Mouse (Mus musculus) limb, embryonic 10.5 days (tissue): ENCODE data around the gene Gm12184. TPM values are rescaled to one million over a fixed set of nuclear protein-coding genes. Genes with fewer than 3 reads are reported as not detected.

ENCODE experiments used
- DNase-seq: peaks from one replicate; pipeline ENCODE4 v3.0.0-alpha.2; 2017; ENCODE audit warnings: low spot score
- H3K27ac ChIP-seq: fragments of 300-500 bp; sonication (generic); 2 replicates; pipeline ENCODE4 v1.5.1; 2016; ENCODE audit warnings: mild to moderate bottlenecking
- H3K27me3 ChIP-seq: fragments of 300-500 bp; sonication (generic); 2 replicates; pipeline ENCODE4 v1.6.1; 2016; ENCODE audit warnings: low read depth, mild to moderate bottlenecking; ENCODE audit not compliant: poor library complexity, severe bottlenecking
- H3K36me3 ChIP-seq: fragments of 300-500 bp; sonication (generic); 2 replicates; pipeline ENCODE4 v1.6.1; 2016; ENCODE audit warnings: mild to moderate bottlenecking, moderate library complexity
- H3K4me1 ChIP-seq: fragments of 300-500 bp; sonication (generic); 2 replicates; pipeline ENCODE4 v1.6.1; 2016
- H3K4me3 ChIP-seq: fragments of 300-500 bp; sonication (generic); 2 replicates; pipeline ENCODE4 v1.5.1; 2016; ENCODE audit warnings: mild to moderate bottlenecking, moderate library complexity
- H3K9me3 ChIP-seq: fragments of 300-500 bp; sonication (generic); replicated peaks from 2 replicates; pipeline ENCODE4 v1.6.1; 2016; ENCODE audit warnings: mild to moderate bottlenecking
- WGBS: fragments of 180-500 bp; shearing (Covaris S2); methylation state at CpG from one replicate; pipeline ENCODE4 v1.1.7; 2016; 5-methylcytosine and 5-hydroxymethylcytosine counted together
- polyA plus RNA-seq: library from polyadenylated mRNA; unstranded; fragments of >200 nt; fragmentation: Nextera tagmentation; extraction: Ambion mirVana; gene quantifications from 2 replicates; pipeline ENCODE4 v1.2.1, GENCODE M21; 2016

Gene Gm12184
- polyA plus RNA-seq, 1 experiment from 2014 or later: 2.9 TPM

DNA sequence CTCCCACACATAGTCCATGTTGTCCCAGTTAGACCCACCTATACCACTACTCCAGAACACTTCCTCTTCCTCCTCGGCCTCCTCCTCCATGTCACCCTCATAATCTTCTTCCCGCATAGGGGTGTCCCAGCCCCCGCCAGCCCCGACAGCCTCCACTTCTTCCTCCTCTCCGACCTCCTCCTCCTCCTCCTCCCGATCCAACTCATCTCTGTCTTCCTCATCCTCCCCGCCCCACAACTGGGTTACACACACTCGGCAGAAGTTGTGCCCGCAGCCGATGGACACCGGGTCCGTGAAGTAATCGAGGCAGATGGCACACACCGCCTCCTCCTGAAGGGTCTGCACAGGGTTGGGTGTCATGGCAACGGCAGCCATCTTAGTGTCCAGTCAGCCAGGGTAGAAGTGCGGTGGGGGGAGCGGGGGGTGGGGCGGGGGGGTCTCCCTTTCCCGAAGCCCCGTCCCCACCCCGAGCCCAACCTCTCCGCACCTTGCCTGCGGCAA is 10.1 kb downstream of the Gm12184 start:
- DNase-seq: peak; percentile 70
- Histone ChIP-seq H3K9me3 (no peaks in the 10 kb centered on the region), H3K4me3 (peak overlapping the region; percentile 76), H3K4me1 (peaks cover 15% of the 10 kb centered on the region), H3K36me3 (peaks cover 41% of the 10 kb centered on the region), H3K27ac (peak overlapping the region; percentile 96), H3K27me3 (no peaks in the 10 kb centered on the region)
- WGBS: 6% methylated on average over 23 of the region's 23 CpGs

DNA sequence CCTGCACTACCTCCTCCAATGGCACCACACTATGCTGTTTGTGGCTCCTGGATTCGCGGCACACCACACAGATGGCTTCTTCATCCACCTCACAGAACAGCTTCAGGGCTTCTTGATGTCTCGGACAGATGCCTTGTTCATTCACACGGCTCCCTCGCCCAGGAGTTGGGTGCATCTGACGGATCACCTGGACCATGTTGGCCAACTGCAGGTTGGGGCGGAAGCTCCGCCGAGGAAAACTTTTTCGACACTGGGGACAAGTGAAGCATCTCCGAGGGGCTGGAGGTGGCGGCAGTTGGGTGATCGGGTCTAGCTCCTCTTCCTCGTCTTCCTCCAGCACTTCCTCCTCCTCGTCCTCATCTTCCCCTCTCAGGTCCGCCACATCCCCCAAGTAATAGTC is 10.6 kb downstream of the Gm12184 start:
- Histone ChIP-seq H3K36me3 (peaks cover 46% of the 10 kb centered on the region), H3K4me1 (peaks cover 15% of the 10 kb centered on the region), H3K9me3 (no peaks in the 10 kb centered on the region), H3K27me3 (no peaks in the 10 kb centered on the region), H3K4me3 (peak overlapping the region; percentile 76), H3K27ac (no peak overlapping the region)
- WGBS: 88% methylated on average over 14 of the region's 16 CpGs
- no peak for DNase-seq

GRCm38 (mm10) chr11:48813782-48814181 is 12.7 kb downstream of the Gm12184 start:
- Histone ChIP-seq H3K27me3 (no peaks in the 10 kb centered on the region), H3K4me1 (peaks cover 15% of the 10 kb centered on the region), H3K4me3 (no peak overlapping the region), H3K9me3 (no peaks in the 10 kb centered on the region), H3K27ac (no peak overlapping the region), H3K36me3 (peaks cover 67% of the 10 kb centered on the region)
- DNase-seq: no peak

- no peak overlapping the region for H3K4me3 ChIP-seq
- H3K36me3 ChIP-seq: peaks cover 96% of the 10 kb centered on the region
- peaks cover 1% of the 10 kb centered on the region; the same call in 1 of the 2 replicates for H3K4me1 ChIP-seq
- H3K27me3 ChIP-seq: no peaks in the 10 kb centered on the region
- 91% methylated on average over 2 of the region's 2 CpGs for WGBS
- no peak overlapping the region for H3K27ac ChIP-seq
- no peak for DNase-seq
- H3K9me3 ChIP-seq: no peaks in the 10 kb centered on the region
These were observed 16.3 kb downstream of the Gm12184 start for GRCm38 (mm10) chr11:48810142-48810541.

DNA sequence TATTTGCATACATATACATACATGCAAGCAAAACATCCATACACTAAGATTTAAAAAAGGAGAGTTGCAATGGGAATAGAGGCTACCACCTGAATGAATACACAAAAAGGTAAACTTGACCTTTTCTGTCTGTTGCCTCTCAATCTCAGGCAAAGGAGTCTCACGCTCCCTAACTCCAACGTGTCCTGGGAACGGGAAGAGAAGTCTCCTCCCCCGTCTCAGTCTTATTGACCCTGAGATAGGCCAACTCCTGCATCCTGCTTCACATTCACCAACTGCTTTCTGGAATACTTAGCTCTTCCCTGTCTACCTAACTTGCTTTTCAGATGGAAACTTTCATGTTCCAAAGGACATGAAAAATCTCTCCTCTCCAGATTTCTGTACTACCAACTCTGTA is 17.0 kb downstream of the Gm12184 start:
- DNase-seq: no peak
- no peaks in the 10 kb centered on the region for H3K9me3 ChIP-seq
- H3K36me3 ChIP-seq: peaks cover 96% of the 10 kb centered on the region
- H3K27ac ChIP-seq: no peak overlapping the region
- no peaks in the 10 kb centered on the region for H3K4me1 ChIP-seq
- H3K27me3 ChIP-seq: no peaks in the 10 kb centered on the region
- 76% methylated on average over 4 of the region's 4 CpGs for WGBS
- no peak overlapping the region for H3K4me3 ChIP-seq

DNA sequence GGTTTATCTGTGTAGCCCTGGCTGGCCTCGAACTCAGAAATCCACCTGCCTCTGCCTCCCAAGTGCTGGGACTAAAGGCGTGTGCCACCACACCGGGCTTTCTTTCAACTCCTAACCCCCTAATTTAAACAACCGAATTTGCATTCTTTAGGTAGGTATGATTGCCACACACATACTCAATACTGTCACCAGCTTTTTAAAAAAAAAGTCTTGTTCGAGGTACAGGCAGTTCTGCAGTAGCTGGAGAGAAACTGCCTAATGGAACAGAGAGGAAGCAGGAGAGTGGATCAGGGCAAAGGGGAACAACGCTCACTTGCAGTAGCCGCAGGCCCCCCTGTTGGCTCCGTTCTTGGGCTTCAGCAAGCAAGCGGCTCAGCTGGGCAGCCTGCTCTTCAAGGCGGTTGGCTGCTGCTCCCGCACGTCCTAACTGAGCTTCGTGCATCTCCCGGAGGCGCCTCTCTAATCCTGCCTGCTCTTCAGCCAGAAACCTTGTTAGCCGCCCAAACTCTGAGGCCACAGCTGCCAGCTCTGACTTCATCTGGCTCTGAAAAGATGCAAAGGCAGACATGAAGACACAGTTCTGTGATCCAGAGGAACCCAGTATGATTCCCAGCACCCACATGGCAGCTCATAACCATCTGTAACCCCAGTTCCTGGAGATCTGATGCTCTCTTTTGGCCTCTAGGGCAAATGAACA is 17.6 kb downstream of the Gm12184 start:
- H3K4me3 ChIP-seq: no peak overlapping the region
- no peak overlapping the region for H3K27ac ChIP-seq
- 79% methylated on average over 16 of the region's 16 CpGs for WGBS
- DNase-seq: no peak
- H3K9me3 ChIP-seq: no peaks in the 10 kb centered on the region
- H3K4me1 ChIP-seq: no peaks in the 10 kb centered on the region
- H3K36me3 ChIP-seq: peaks cover 97% of the 10 kb centered on the region
- H3K27me3 ChIP-seq: no peaks in the 10 kb centered on the region

DNA sequence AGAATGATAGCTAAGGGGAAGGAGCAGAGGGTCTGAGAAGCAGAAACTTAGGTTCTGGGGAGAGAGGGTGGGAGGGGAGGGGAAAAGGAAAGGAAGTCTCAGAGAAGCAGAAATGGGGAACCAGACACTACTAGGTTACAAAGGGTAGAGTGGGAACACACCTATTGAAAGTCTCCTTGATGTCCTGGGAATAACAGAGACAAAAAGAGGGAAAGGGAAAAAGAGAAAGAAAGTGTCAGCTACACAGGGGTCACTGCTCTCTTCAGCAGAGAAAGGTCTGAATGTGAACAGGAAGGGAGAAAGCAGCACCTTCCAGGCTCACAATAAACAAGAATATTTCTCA is 18.2 kb downstream of the Gm12184 start:
- DNase-seq: no peak
- Histone ChIP-seq H3K27me3 (no peaks in the 10 kb centered on the region), H3K36me3 (peaks cover 100% of the 10 kb centered on the region), H3K4me1 (no peaks in the 10 kb centered on the region), H3K4me3 (no peak overlapping the region), H3K27ac (no peak overlapping the region), H3K9me3 (no peaks in the 10 kb centered on the region)

- Histone ChIP-seq H3K4me1 (no peaks in the 10 kb centered on the region), H3K27me3 (no peaks in the 10 kb centered on the region), H3K27ac (no peak overlapping the region), H3K4me3 (no peak overlapping the region), H3K36me3 (peaks cover 100% of the 10 kb centered on the region), H3K9me3 (no peaks in the 10 kb centered on the region)
- WGBS: 71% methylated on average over 14 of the region's 14 CpGs
- peak; percentile 42 for DNase-seq
These were observed 18.7 kb downstream of the Gm12184 start for GRCm38 (mm10) chr11:48807563-48808303.

DNA sequence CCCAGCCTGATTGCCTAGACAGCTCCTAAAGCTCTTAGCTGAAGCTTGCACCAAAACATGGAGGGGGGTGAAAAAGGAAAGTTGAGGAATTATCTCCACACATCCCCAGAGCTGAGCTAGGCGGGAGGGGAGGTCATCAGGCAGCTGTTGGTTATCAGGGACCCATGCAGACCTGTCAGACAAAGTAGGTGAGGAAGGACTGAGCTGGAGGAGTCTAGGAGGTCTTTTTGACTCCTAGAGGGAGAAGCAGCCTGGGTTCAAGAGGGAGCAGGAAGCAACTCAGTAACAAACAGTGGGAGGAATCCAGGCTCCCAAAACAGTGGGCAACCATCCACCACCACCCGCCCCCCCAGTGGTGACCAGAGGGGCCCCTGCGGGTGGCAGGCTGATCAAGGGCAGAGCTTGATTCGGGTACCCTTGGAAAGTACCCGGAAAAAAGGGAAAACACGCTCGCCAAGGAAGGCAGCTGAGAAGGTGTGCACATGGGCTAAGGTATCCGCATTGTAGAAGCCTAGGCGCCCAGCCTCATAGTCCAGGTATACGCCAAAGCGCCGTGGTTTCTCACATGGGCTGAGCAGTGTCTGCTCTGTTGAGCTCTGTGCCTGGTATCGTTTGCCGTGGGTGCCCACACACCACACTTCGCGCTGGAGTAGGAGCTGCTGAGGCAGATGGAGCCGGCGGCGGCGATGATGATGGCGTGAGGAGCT is 19.4 kb downstream of the Gm12184 start:
- peak; percentile 51 for DNase-seq
- no peaks in the 10 kb centered on the region for H3K9me3 ChIP-seq
- H3K4me1 ChIP-seq: peaks cover 5% of the 10 kb centered on the region
- H3K27me3 ChIP-seq: no peaks in the 10 kb centered on the region
- 55% methylated on average over 21 of the region's 21 CpGs for WGBS
- H3K4me3 ChIP-seq: no peak overlapping the region
- no peak overlapping the region for H3K27ac ChIP-seq
- H3K36me3 ChIP-seq: peaks cover 100% of the 10 kb centered on the region

DNA sequence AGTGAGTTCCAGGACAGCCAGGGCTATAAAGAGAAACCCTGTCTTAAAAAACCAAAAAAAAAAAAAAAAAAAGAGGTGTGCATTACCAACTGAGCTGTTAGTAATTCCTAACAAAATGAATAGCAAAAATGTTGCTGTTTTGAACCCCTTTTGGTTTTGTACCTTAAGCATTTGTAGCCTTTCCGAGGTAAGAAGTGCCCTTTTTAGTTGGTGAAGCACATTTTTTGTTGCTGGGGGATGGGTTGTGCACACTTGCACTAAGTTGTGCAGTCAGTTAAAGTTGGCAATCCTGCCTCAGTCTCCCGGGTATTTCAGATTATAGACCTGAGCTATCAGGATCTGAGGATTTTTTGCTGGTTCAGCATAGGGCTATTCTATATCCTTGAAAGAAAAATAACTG is 21.5 kb downstream of the Gm12184 start:
- Histone ChIP-seq H3K27ac (no peak overlapping the region), H3K27me3 (no peaks in the 10 kb centered on the region), H3K4me1 (peaks cover 13% of the 10 kb centered on the region), H3K9me3 (no peaks in the 10 kb centered on the region), H3K36me3 (peaks cover 90% of the 10 kb centered on the region), H3K4me3 (no peak overlapping the region)
- WGBS: 88% methylated on average over 2 of the region's 2 CpGs
- no peak for DNase-seq

- 97% methylated on average over 2 of the region's 2 CpGs for WGBS
- H3K27me3 ChIP-seq: no peaks in the 10 kb centered on the region
- H3K36me3 ChIP-seq: peaks cover 81% of the 10 kb centered on the region
These were observed 22.5 kb downstream of the Gm12184 start for GRCm38 (mm10) chr11:48803988-48804387.

GRCm38 (mm10) chr11:48801831-48802772 is 24.4 kb downstream of the Gm12184 start:
- Histone ChIP-seq H3K27ac (peak overlapping the region; percentile 94; the same call in 1 of the 2 replicates), H3K4me3 (peak overlapping the region; percentile 83), H3K9me3 (no peaks in the 10 kb centered on the region), H3K4me1 (peaks cover 23% of the 10 kb centered on the region), H3K36me3 (peaks cover 62% of the 10 kb centered on the region), H3K27me3 (no peaks in the 10 kb centered on the region)
- WGBS: 79% methylated on average over 17 of the region's 17 CpGs
- DNase-seq: no peak

More at GRCm38 (mm10) chr11:48803988-48804387, 22.5 kb downstream of the Gm12184 start:
- no peak for DNase-seq
- Histone ChIP-seq H3K4me1 (peaks cover 14% of the 10 kb centered on the region), H3K4me3 (no peak overlapping the region), H3K27ac (no peak overlapping the region), H3K9me3 (no peaks in the 10 kb centered on the region)
